Mouse (Mus musculus): Measurements from ENCODE around the gene Kif16b. TPM values are rescaled to one million over a fixed set of nuclear protein-coding genes. Genes with fewer than 3 reads are reported as not detected.
A peak's percentile ranks its signal among the peaks of the same experiment; 100 is the strongest.

The Kif16b gene
- polyA plus RNA-seq, 1 experiment from 2014 or later = 4.3 TPM

GRCm38 (mm10) chr2:142859452-142859851, 41.9 kb downstream of the Kif16b start:
- Histone ChIP-seq H3K4me3 (no peak overlapping the region), H3K4me2 (no peak overlapping the region), H3K4me1 (replicated peaks) (no peaks in the 10 kb centered on the region), H3K27ac (replicated peaks) (no peak overlapping the region), H3K9me3 (no peaks in the 10 kb centered on the region), H3K27me3 (no peaks in the 10 kb centered on the region), H3K36me3 (no peaks in the 10 kb centered on the region), H3K9ac (no peak overlapping the region)
- WGBS = 70% methylated on average over 4 of the region's 4 CpGs
- no peak; the same call in 1 of the 2 replicates for ATAC-seq (ENCODE audit: low read depth)

- no peaks in the 10 kb centered on the region for H3K36me3 ChIP-seq
- H3K27me3 ChIP-seq = no peaks in the 10 kb centered on the region
- H3K9me3 ChIP-seq = no peaks in the 10 kb centered on the region
- 71% methylated on average over 3 of the region's 3 CpGs for WGBS
- no peak overlapping the region for H3K27ac ChIP-seq (replicated peaks)
- H3K9ac ChIP-seq = no peak overlapping the region
- no peaks in the 10 kb centered on the region for H3K4me1 ChIP-seq (replicated peaks)
- H3K4me2 ChIP-seq = no peak overlapping the region
- no peak for ATAC-seq (ENCODE audit: low read depth)
- no peak overlapping the region for H3K4me3 ChIP-seq
Observed at GRCm38 (mm10) chr2:142838775-142839174, 62.6 kb downstream of the Kif16b start.

- H3K27me3 ChIP-seq = no peaks in the 10 kb centered on the region
- 0 out of 2 replicates have a peak, but pooled peaks cover under 1% of the 10 kb centered on the region for H3K4me1 ChIP-seq (replicated peaks)
- no peak overlapping the region for H3K4me3 ChIP-seq
- H3K27ac ChIP-seq (replicated peaks) = no peak overlapping the region
- H3K36me3 ChIP-seq = no peaks in the 10 kb centered on the region
- no peaks in the 10 kb centered on the region for H3K9me3 ChIP-seq
- H3K4me2 ChIP-seq = no peak overlapping the region
- no peak for ATAC-seq (ENCODE audit: low read depth)
- WGBS = 74% methylated on average over 1 of the region's 1 CpGs
- H3K9ac ChIP-seq = no peak overlapping the region
Observed at GRCm38 (mm10) chr2:142838118-142838517, 63.2 kb downstream of the Kif16b start.

GRCm38 (mm10) chr2:142834751-142835150, 66.6 kb downstream of the Kif16b start:
- H3K9ac ChIP-seq = no peak overlapping the region
- H3K4me3 ChIP-seq = no peak overlapping the region
- no peaks in the 10 kb centered on the region for H3K9me3 ChIP-seq
- no peaks in the 10 kb centered on the region for H3K27me3 ChIP-seq
- no peaks in the 10 kb centered on the region for H3K36me3 ChIP-seq
- H3K4me1 ChIP-seq (replicated peaks) = peaks cover 6% of the 10 kb centered on the region; the same call in 1 of the 2 replicates
- 87% methylated on average over 3 of the region's 3 CpGs for WGBS
- no peak overlapping the region for H3K4me2 ChIP-seq
- H3K27ac ChIP-seq (replicated peaks) = no peak overlapping the region
- no peak for ATAC-seq (ENCODE audit: low read depth)

GRCm38 (mm10) chr2:142832617-142833422, 68.5 kb downstream of the Kif16b start:
- H3K4me3 ChIP-seq = no peak overlapping the region
- no peak overlapping the region for H3K9ac ChIP-seq
- H3K36me3 ChIP-seq = no peaks in the 10 kb centered on the region
- no peak overlapping the region for H3K27ac ChIP-seq (replicated peaks)
- peaks cover 6% of the 10 kb centered on the region; the same call in 1 of the 2 replicates for H3K4me1 ChIP-seq (replicated peaks)
- H3K27me3 ChIP-seq = no peaks in the 10 kb centered on the region
- H3K9me3 ChIP-seq = no peaks in the 10 kb centered on the region
- no peak for ATAC-seq (ENCODE audit: low read depth)
- 58% methylated on average over 10 of the region's 10 CpGs for WGBS
- H3K4me2 ChIP-seq = no peak overlapping the region

GRCm38 (mm10) chr2:142813033-142813432, 88.3 kb downstream of the Kif16b start:
- Histone ChIP-seq H3K9ac (no peak overlapping the region), H3K4me3 (no peak overlapping the region), H3K36me3 (no peaks in the 10 kb centered on the region), H3K4me1 (replicated peaks) (no peaks in the 10 kb centered on the region), H3K4me2 (no peak overlapping the region), H3K9me3 (no peaks in the 10 kb centered on the region), H3K27me3 (no peaks in the 10 kb centered on the region), H3K27ac (replicated peaks) (no peak overlapping the region)
- 43% methylated on average over 2 of the region's 2 CpGs for WGBS
- ATAC-seq (ENCODE audit: low read depth) = peak; percentile 83; the same call in 1 of the 2 replicates

GRCm38 (mm10) chr2:142803760-142804448, 97.4 kb downstream of the Kif16b start:
- H3K27me3 ChIP-seq = no peaks in the 10 kb centered on the region
- no peaks in the 10 kb centered on the region for H3K36me3 ChIP-seq
- WGBS = 100% methylated on average over 1 of the region's 1 CpGs
- no peak overlapping the region for H3K4me3 ChIP-seq
- no peak for ATAC-seq (ENCODE audit: low read depth)
- no peaks in the 10 kb centered on the region for H3K4me1 ChIP-seq (replicated peaks)
- H3K9ac ChIP-seq = no peak overlapping the region
- no peak overlapping the region for H3K27ac ChIP-seq (replicated peaks)
- H3K4me2 ChIP-seq = no peak overlapping the region
- no peaks in the 10 kb centered on the region for H3K9me3 ChIP-seq

GRCm38 (mm10) chr2:142797310-142797709, 104.0 kb downstream of the Kif16b start:
- ATAC-seq (ENCODE audit: low read depth) = no peak
- WGBS = 78% methylated on average over 6 of the region's 6 CpGs
- no peaks in the 10 kb centered on the region for H3K4me1 ChIP-seq (replicated peaks)
- H3K4me3 ChIP-seq = no peak overlapping the region
- no peaks in the 10 kb centered on the region for H3K9me3 ChIP-seq
- H3K9ac ChIP-seq = no peak overlapping the region
- no peaks in the 10 kb centered on the region for H3K27me3 ChIP-seq
- H3K27ac ChIP-seq (replicated peaks) = no peak overlapping the region
- H3K36me3 ChIP-seq = no peaks in the 10 kb centered on the region
- no peak overlapping the region for H3K4me2 ChIP-seq

GRCm38 (mm10) chr2:142775358-142775757, 126.0 kb downstream of the Kif16b start:
- H3K4me2 ChIP-seq = no peak overlapping the region
- WGBS = 68% methylated on average over 1 of the region's 1 CpGs
- no peak overlapping the region for H3K4me3 ChIP-seq
- no peaks in the 10 kb centered on the region for H3K27me3 ChIP-seq
- H3K9me3 ChIP-seq = no peaks in the 10 kb centered on the region
- no peak overlapping the region for H3K9ac ChIP-seq
- no peaks in the 10 kb centered on the region for H3K36me3 ChIP-seq
- ATAC-seq (ENCODE audit: low read depth) = no peak
- no peaks in the 10 kb centered on the region for H3K4me1 ChIP-seq (replicated peaks)
- no peak overlapping the region for H3K27ac ChIP-seq (replicated peaks)

GRCm38 (mm10) chr2:142774752-142775151, 126.6 kb downstream of the Kif16b start:
- Histone ChIP-seq H3K9me3 (no peaks in the 10 kb centered on the region), H3K4me2 (no peak overlapping the region), H3K4me1 (replicated peaks) (peaks cover 5% of the 10 kb centered on the region), H3K36me3 (no peaks in the 10 kb centered on the region), H3K27me3 (no peaks in the 10 kb centered on the region), H3K9ac (no peak overlapping the region), H3K4me3 (no peak overlapping the region), H3K27ac (replicated peaks) (no peak overlapping the region)
- ATAC-seq (ENCODE audit: low read depth) = no peak
- 71% methylated on average over 1 of the region's 1 CpGs for WGBS

GRCm38 (mm10) chr2:142769647-142770121, 131.6 kb downstream of the Kif16b start:
- H3K27ac ChIP-seq (replicated peaks) = peak overlapping the region; percentile 52; the same call in 1 of the 2 replicates
- 49% methylated on average over 11 of the region's 11 CpGs for whole genome bisulfite sequencing

GRCm38 (mm10) chr2:142764276-142764675, 137.1 kb downstream of the Kif16b start:
- H3K27me3 ChIP-seq = no peaks in the 10 kb centered on the region
- no peak overlapping the region for H3K4me2 ChIP-seq
- no peak overlapping the region for H3K27ac ChIP-seq (replicated peaks)
- no peaks in the 10 kb centered on the region for H3K36me3 ChIP-seq
- H3K9ac ChIP-seq = no peak overlapping the region
- no peak overlapping the region for H3K4me3 ChIP-seq
- 71% methylated on average over 2 of the region's 2 CpGs for WGBS
- 0 out of 2 replicates have a peak, but pooled peaks cover 5% of the 10 kb centered on the region for H3K4me1 ChIP-seq (replicated peaks)
- no peak for ATAC-seq (ENCODE audit: low read depth)
- no peaks in the 10 kb centered on the region for H3K9me3 ChIP-seq

More at GRCm38 (mm10) chr2:142769647-142770121, 131.6 kb downstream of the Kif16b start:
- Histone ChIP-seq H3K9ac (no peak overlapping the region), H3K4me2 (peak overlapping the region; percentile 17), H3K36me3 (no peaks in the 10 kb centered on the region), H3K4me3 (no peak overlapping the region), H3K4me1 (replicated peaks) (peaks cover 10% of the 10 kb centered on the region), H3K27me3 (no peaks in the 10 kb centered on the region), H3K9me3 (no peaks in the 10 kb centered on the region)
- ATAC-seq (ENCODE audit: low read depth) = no peak
